Mouse (Mus musculus) cerebellum, postnatal 10 days (tissue): ENCODE data around the gene Acy3.

Source experiments
- DNase-seq, 2 experiments: peaks; one replicate each; pipeline ENCODE4 v3.0.0; 2021; ENCODE audit warnings: mixed read lengths in 2 of 2

Gene Acy3

GRCm38 (mm10) chr19:3975866-3976265 lies 10.5 kb upstream of the Acy3 start:
- no peak for DNase-seq

- DNase-seq: peak; percentile 89 to 92
Observed at GRCm38 (mm10) chr19:3980309-3980708, 6.1 kb upstream of the Acy3 start.

- DNase-seq: no peak
Observed at GRCm38 (mm10) chr19:3980917-3981316, 5.5 kb upstream of the Acy3 start.

- peak in 1 of 2 experiments; percentile 37 for DNase-seq
Observed at GRCm38 (mm10) chr19:3983527-3984200, 2.7 kb upstream of the Acy3 start.

- DNase-seq: peak; percentile 31 to 42
Observed at GRCm38 (mm10) chr19:3985261-3985681, 1.1 kb upstream of the Acy3 start.

GRCm38 (mm10) chr19:3988066-3988465 lies 1.7 kb downstream of the Acy3 start:
- DNase-seq: no peak

DNA sequence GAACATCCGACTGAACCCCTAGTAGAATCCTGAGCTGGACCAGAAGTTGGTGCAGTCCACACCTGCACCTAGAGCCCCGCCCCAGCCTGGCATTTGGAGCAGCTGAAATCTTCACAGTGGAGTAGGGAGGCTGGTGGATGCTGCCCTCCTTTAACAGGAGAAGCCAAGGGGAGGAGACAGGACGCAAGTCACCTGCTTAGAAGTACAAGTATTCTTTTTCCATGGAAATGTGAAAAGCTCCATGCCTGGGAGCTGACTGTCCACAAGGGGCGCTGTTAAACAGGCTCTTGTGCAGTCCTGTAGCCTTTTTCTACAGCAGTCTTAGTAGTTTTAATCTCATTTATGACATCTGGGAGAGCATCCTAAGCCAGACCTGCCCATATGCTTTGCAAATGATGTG lies 2.4 kb downstream of the Acy3 start:
- no peak for DNase-seq

GRCm38 (mm10) chr19:3990804-3991203 lies 4.4 kb downstream of the Acy3 start:
- no peak for DNase-seq

DNA sequence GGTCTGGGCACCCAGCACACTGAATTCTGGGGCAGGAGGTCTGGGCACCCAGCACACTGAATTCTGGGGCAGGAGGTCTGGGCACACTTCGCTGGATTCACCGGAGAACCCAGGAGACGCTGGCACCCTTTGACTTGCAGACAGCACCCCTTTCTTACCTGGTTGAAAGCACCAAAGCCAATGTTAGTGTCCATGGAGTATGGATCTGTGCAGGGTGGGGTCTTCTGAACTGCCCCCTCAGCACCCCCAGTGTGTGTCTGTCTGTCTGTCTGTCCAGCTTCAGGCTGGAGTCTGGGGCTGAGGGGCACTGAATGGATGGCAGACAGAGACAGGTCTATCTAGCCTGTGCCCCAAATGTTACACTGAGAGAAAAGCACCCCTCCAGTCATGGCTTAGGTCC lies 5.2 kb downstream of the Acy3 start:
- no peak for DNase-seq

DNA sequence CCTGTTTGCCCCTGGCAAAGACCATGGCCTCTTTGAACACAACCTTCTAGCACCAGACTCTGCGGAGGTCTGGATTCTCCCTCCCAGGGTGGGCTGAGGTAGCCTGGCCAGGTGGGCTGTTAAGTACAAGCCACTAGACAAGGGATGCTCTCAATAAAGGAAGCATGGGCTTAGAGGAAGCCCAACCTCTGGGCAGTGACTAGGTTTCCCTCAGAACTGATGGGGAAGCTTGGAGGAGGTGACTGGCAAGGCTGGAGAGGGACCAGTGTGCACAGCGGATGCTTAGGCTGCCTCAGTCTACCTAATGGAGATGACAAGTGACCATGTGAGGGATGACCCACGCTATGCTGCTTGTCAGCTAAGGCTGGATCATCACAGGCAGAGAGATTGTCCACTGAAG lies 5.6 kb downstream of the Acy3 start:
- DNase-seq: no peak

DNA sequence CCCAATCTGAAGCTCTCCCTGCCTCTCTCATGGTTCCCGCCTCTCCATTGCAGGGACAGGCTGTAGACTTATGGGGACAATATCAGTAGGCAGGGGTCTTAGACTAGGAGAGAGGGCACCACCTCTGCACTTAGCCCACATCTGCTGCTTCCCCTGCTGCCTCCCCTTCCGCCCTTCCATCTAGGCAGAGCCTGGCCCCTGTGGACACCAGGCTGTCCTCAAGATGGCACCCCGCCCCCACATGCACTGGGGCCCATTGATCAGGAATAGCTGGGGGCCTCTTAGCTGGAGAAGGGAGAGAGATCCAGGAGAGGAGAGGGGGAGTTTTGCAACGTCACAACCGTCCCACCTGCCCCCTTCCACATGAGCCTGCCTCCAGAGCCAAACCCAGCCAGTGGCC lies 6.0 kb downstream of the Acy3 start, which contains the start of gene Tbx10:
Tbx10 (plus strand) TSS at position 337 of the 400 bp plus-strand sequence.
- DNase-seq: no peak

DNA sequence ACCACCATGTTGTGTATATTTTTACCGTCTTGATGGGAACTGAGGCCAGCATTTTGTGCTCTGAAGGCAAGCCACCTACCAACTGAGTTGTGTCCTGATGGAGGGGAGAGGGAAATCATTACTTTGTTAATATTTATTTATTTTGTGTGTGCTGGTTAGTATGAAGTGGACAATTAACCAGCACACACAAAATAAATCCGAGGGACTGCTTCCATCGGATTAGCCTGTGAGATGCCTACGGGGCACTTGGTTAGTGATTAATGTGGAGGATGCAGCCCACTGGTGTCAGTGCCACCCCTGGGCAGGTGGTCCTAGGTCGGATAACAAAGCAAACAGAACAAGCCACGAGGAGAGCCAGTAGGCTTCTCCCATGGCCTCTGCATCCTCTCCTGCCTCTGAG lies 8.6 kb downstream of the Acy3 start:
- no peak for DNase-seq

- no peak for DNase-seq
Observed at GRCm38 (mm10) chr19:3995505-3995904, 9.1 kb downstream of the Acy3 start.

DNA sequence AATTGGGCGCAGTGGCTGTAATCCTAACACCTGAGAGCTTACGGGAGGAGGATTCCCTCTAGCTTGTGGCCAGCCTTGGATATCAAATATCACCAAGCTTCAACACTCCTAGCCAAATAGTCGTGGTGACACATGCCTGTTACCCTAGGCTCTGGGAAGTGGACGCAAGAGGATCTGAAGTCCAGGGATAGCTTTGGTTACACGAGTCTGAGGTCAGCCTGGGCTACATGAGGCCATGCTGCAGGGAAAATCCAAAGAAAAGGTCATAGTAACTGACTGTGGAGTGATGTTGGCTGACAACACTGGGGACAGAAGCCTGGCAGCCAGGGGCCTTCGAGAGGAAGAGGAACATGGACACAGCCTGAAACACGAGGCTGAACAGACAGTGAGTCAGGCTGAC lies 9.7 kb downstream of the Acy3 start:
- no peak for DNase-seq

GRCm38 (mm10) chr19:3996747-3997146 lies 10.4 kb downstream of the Acy3 start:
- no peak for DNase-seq

DNA sequence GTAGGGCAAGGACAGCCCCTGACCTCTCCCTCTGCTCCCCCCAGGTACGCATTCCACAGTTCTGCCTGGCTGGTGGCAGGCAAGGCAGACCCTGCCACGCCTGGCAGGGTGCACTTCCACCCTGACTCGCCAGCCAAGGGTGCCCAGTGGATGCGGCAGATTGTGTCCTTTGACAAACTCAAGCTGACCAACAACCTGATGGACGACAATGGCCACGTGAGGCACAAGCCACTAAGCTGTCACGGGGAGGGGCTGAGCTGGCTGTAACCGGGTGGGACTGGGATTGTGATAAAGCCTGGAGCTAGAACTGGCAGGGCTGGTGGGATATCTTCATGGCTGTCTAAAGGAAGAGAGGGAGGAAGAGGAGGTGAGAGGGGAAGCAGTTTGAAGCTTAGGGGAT lies 10.9 kb downstream of the Acy3 start:
- no peak for DNase-seq

GRCm38 (mm10) chr19:3998335-3998734 lies 12.0 kb downstream of the Acy3 start:
- no peak for DNase-seq

DNA sequence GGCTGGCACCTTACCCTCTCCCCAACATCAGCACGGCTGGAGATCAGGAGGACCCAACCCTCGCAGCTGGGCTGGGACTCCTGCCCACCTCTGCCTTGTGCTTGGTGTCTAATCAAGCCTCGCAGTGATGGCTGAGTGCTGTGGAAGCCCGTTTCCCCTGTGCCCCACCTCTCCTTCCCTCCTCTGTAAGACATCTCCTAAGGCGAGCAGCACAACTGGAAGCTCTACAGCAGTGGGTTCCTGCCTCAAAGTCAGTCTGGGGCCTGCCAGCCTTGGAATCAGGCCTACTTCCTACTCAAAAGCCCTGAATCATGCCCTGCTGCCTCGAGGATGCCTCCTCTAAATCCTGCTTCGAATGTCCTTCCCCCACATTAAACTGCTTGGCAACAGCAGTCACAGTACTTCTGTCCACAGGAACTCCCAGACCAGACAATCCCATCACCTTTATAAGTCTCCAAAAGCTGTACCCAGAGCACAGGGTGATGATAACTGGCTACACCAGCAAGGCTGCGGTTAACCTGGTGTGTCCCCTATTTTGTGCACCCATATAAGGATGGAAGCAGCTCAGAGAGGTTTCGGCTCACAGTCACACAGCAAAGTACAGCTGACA lies 12.9 kb downstream of the Acy3 start:
- DNase-seq: no peak

GRCm38 (mm10) chr19:4000119-4000900 lies 13.9 kb downstream of the Acy3 start, which contains the start of the genes Nudt8 and Gm49405:
TSS of gene Nudt8 (plus strand) at chr19:4000580.
TSS of gene Gm49405 (plus strand) at chr19:4000626.
- DNase-seq: peak; percentile 97 to 98

DNA sequence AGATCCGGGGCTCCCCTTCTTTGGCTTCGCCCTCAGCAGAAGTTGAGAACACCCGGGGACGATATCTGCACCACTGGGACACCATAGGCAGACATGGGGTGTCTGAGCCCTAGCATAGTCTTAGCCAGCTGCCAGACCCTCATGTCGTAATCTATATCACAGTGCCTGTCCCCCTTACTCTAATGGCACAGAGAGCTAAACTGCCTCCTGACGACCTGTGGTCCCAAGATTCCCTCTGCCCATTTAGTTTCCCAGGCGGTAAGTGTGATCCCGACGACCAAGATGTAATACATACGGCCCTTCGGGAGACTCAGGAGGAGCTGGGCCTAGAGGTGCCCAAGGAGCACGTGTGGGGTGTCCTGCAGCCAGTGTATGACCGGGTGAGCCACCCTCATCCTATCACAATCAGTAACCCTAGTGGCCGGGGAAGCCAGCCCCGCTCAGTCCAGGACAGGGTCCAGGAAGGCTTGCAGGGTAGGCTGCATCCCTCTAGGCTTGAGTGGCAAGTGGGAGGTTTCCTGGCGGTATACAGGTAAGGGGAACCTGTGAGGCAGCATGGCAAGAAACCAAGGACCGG lies 14.7 kb downstream of the Acy3 start:
- no peak for DNase-seq

GRCm38 (mm10) chr19:4001752-4002151 lies 15.4 kb downstream of the Acy3 start:
- no peak for DNase-seq

DNA sequence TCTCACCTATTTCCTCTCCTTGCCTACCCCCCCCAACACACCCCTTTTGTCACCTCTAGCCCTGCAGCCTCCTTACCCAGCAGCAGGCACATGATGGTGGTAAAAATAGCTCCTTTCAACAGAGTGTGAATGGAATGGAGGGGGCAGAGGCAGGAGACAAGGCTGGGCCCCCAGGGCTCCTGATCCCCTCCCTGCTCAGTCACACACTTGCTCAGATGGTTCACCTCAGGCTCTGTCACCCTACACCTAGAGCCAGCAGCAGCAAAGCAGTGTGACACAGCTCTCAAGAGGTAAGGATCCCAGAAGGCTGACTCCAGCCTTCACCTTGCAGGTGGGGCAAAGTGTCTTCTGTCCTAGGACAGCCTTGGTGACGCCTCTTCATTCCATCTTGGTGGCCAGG lies 16.7 kb downstream of the Acy3 start, which contains the start of gene Doc2g:
Doc2g (plus strand) TSS at position 202 of the 400 bp plus-strand sequence.
- DNase-seq: no peak

DNA sequence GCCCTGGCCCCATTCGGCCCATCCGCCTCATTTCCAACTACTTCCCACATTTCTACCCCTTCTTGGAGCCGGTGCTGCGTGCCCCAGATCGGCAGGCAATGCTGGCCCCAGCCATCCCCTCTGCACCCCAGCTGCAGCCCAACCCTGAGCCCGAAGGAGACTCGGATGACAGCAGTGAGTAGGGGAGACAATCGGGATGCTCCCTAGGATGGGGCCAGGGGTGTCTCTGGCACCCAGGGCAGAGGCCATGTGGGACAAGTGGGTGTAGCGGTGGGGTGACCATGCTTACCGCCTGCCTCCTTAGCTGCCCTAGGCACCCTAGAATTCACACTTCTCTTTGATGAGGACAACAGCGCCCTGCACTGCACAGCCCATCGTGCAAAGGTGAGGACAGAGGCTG lies 17.3 kb downstream of the Acy3 start:
- no peak for DNase-seq
